Mouse (Mus musculus) cerebellum, postnatal 36 days (tissue): Measurements from ENCODE around the gene Axin2.

ENCODE experiments used
- DNase-seq, 2 experiments: peaks; one replicate each; pipeline ENCODE4 v3.0.0; 2021 to 2022; ENCODE audit warnings: mixed read lengths in 2 of 2

The Axin2 gene

GRCm38 (mm10) chr11:108981012-108981411 is 60.9 kb downstream of the Axin2 start:
- no peak for DNase-seq

- no peak for DNase-seq
Measured at GRCm38 (mm10) chr11:108983409-108984064, 63.4 kb downstream of the Axin2 start.

- DNase-seq, result no peak
Measured at GRCm38 (mm10) chr11:108984711-108985419, 64.7 kb downstream of the Axin2 start.

GRCm38 (mm10) chr11:108985836-108986235 is 65.7 kb downstream of the Axin2 start:
- no peak for DNase-seq

GRCm38 (mm10) chr11:108987226-108987625 is 67.1 kb downstream of the Axin2 start:
- DNase-seq, result no peak

GRCm38 (mm10) chr11:108987705-108988104 is 67.6 kb downstream of the Axin2 start:
- no peak for DNase-seq

GRCm38 (mm10) chr11:108988258-108988657 is 68.1 kb downstream of the Axin2 start:
- no peak for DNase-seq

- DNase-seq, result no peak
Measured at GRCm38 (mm10) chr11:108989940-108990339, 69.8 kb downstream of the Axin2 start.

GRCm38 (mm10) chr11:108993414-108993813 is 73.3 kb downstream of the Axin2 start:
- DNase-seq, result no peak

- DNase-seq, result no peak
Measured at GRCm38 (mm10) chr11:108995196-108995989, 75.2 kb downstream of the Axin2 start.

GRCm38 (mm10) chr11:108995990-108996533 is 75.9 kb downstream of the Axin2 start:
- DNase-seq, result no peak

GRCm38 (mm10) chr11:108997816-108998215 is 77.7 kb downstream of the Axin2 start:
- DNase-seq, result no peak
